Mouse (Mus musculus) embryo, embryonic 11.5 days (tissue): ENCODE measurements around the gene Gm10354.
"Not testable (repeated sequence)": the region's sequence is repeated elsewhere in the genome, so short reads cannot be mapped to it uniquely, and the experiment has no call there.

Experiments used
- DNase-seq: peaks from one replicate; pipeline ENCODE4 v3.0.0-alpha.2; 2012; ENCODE audit warnings: low read depth, low spot score

Gene Gm10354

DNA sequence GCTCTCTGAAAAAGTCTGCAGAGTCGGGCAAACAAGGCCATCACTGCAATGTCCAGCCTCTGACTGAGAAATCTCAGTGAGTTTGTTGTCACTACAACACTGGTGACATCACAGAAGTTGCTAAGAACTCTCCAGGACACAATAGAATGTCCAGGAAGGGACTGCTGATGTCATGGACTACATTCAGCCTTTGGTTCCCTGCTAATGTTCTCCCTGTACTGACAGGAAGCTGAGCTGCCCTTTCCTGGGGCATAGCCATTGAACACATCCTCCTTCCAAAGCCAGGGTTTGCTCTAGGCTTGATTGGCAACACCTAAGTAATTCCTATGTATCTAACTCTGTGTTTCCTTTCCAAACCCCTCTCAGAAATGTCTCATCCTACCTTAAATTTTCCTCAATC lies at the start of gene Gm10354:
TSS of gene Gm10354 (minus strand) at position 101 of the 400 bp plus-strand sequence.
- DNase-seq: not testable (repeated sequence)

DNA sequence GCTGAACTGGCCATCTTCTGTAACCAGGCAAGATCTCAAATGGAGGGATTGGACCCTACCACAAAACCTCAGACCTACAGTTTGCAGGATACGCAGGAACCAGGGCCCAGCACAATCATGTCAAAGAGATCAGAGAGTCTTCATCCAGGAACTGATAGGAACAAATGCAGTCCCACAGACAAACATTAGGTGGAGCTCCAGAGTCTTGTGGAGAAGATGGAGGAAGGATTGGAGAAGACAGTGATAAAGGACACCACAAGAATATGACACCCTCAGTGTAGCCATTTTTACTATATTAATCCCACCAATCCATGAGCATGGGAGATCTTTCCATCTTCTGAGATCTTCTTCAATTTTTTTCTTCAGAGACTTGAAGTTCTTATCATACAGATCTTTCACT lies 45.6 kb upstream of the Gm10354 start:
- not testable (repeated sequence) for DNase-seq

DNA sequence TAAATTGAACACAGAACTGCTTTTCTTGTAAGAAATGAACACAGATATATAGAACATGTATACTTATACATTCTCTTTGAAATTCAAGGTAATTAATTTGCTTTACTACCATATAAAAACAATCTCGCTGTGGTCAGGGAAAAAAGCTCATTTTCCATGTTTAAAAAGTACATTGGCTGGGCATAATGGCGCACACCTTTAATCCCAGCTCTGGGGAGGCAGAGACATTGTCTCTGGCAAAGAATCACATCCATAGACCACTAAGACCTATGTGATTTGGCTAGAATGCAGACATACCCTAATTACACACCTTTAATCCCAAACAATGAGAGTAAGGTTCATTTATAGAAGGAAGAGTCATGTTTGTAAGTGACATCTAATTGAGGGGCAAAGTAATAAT lies 41.3 kb upstream of the Gm10354 start:
- DNase-seq: not testable (repeated sequence)

DNA sequence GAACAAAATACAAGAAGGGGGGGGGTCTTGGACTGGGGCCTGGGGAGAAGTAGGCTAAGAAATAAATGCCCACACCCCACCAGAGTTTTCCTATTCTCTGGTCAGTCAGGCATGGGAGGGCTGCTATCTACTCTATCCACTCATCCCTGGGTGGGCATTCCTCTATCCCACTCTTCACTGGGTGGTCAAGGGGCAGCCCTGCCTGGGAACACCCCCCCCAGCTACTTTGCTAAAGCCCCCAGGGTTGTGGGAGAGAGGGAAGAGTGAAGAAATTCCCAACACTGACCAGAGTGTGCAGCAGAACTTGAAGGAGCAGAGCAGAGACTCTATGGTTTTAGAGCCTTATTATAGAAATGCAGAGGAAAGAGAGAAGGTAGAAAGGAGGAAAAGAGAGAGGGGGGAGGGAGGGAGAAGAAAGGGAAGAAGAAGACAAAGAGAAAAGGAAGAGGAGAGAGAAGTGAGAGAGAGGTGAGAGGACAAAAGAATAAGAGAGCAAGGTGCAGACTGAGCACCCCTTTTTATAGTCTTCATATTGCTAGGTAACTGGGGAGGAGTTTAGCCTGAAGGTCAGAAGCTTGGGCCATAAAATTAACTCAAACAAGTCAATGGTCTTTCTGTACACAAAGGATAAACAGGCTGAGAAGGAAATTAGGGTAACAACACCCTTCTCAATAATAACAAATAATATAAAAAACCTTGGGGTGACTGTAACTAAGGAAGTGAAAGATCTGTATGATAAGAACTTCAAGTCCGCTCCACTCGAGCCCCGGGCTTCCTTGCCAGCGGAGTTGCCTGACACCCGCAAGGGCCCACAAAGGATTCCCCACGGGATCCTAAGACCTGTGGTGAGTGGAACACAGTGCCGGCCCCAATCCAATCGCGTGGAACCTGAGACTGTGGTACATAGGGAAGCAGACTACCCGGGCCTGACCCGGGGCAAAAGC lies 32.2 kb upstream of the Gm10354 start:
- not testable (repeated sequence) for DNase-seq

DNA sequence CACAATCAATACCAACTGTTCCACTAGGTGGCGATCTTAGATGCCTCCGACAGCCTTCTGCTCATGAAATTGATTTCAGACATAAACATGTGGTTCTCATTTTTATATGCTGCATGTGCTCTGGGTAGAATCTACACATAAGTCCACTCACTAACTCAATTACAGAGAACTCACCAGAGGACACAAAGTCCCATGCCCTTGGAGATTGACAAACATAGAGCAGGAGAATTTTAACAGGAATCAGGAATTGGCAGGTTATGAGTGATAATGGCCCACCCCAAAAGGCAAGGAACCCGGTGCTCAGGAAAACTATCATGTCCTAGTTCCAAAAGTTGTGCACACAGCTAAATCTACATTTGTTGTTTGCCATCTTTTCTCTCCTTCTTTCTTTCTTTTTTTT lies 28.2 kb upstream of the Gm10354 start:
- not testable (repeated sequence) for DNase-seq

DNA sequence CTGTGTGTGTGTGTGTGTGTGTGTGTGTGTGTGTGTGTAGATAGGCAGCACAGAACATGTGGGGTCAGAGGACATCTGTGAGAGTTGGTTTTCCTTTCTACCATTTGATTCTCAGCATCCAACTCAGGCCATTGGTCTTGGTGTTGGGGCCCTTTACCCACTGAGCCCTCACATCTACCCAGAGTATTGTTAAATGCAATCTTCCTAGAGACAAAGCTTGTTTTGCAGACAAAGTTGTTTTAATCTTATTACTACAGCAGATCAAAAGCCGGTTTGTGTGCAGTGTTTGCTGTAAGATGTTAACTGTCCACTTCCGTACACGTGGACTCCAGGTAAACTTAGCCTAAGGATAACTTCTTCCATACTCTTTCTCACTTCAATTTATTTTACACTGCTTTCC lies 27.6 kb upstream of the Gm10354 start:
- not testable (repeated sequence) for DNase-seq

DNA sequence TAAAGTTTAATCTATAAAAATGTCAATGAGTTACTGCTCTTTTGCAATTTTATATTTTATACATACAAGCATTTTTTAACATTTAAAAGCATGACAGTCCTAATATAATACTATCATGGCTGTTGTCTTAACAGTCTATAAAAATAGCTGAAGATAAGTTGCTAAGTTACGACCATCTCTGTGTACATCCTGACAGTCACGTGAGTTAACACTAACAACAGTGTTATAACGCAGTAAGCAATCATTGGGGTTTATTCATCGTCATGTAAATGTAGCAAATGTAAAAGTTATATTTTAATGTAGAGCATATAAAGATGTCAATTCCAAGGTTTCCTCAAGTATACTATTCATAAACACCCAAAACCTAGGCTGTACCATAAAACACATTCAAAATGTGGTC lies 26.8 kb upstream of the Gm10354 start:
- DNase-seq: not testable (repeated sequence)

DNA sequence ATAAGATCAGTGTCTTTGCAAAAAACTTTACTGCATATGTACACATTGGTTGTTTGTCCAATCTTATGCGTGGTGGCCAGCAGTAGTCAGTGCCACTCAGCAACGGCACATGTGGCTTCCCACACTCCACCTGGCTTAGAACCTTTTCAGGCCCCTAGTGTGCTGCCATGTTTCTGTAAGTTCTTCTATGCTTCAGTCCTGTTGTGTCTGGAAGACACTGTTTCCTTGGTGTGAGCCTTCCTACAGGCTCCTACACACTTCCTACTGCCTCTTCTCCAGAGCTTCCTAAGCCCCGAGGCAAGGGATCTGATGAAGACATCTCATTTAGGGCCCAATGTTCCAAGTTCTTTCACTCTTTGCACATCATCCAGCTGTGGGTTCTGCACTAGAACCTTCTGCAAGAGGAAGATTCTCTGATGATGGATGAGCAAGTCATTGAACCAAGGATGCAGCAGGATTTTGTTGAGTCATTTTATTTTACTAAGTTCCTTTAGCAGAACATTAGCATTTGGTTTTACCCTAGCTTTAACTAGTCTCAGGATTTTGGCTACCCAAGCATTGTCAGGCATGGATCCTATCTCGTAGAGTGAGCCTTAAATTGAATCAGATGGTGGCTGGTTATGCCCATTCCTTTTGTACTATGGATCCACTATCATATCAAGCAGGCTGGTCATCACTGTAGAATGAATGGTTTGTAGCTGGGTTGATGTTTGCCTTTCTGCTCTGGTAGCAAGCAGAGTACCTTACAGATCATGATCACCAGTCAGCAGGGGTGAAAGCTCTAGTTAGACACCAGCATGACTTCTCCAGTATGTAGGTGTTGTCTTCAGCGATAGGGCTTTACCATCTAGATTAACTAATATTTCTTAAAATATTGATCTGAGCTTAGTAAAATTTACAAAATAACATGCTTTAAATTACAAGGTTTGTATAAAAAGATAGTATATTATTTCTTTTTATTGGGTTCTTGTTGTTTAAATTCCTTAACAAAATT lies 26.1 kb upstream of the Gm10354 start:
- DNase-seq: not testable (repeated sequence)

DNA sequence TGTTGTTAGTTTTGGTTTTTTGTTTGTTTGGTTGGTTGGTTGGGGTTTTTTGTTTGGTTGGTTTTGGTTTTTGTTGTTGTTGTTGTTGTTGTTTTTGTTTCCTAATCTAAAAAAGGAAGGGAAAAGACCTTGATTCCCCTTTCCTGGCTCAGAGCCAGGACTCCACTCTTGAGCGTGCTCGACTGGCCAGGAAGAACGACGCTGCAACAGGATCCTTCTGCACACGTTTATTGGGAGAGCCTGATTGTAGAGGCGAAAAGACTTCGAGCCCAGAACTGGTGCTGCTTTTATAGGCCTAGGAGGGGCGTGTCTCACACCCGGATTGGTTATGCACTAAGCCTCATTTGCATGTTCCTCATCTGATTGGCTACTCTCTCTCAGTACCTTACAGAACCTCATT lies 19.3 kb upstream of the Gm10354 start:
- not testable (repeated sequence) for DNase-seq

DNA sequence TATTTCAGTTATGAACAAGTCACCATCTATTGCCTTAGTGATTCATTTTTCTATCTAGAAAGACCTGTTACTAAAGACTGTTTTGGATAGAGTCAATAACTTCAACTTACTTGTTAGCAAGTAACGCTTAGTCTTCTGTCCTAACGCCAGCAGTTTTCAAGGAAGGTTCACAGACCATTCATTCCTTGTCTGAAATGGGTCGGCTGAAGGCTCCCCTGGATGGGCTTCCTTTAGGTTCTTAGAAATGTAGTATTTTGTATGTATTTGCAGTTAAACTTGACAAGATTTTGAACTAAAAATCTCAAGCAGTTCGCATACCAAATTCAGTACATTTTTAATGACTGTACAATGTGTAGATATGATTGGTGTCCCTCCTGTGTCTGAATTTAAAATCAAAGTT lies 18.8 kb upstream of the Gm10354 start:
- not testable (repeated sequence) for DNase-seq

DNA sequence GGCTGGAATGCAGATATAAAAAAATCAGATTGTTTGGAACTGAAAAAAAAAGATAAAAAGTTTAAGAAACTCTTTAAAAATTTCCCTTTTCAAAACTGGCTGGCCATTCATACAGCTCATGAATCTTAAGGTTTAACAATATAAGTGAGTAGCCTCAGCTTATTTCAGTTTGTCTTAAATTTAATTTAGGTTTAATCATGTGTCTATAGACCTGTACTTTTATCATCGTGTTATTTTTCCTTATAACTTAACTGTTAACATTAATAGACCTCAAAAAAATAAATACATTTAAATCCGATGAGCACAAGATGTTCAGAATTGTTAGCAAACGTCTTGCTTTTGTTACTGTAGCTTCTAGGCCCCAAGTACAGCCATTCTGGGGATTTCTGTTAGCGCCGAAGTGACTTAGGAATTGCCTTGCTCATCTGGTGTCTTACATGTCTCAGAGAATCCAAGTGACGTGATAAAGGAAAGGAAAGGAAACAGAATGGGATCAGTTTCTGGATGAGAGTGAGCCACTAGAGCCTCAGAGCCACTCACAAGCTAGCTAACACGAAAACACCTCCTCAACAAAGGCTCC lies 18.0 kb upstream of the Gm10354 start:
- not testable (repeated sequence) for DNase-seq

DNA sequence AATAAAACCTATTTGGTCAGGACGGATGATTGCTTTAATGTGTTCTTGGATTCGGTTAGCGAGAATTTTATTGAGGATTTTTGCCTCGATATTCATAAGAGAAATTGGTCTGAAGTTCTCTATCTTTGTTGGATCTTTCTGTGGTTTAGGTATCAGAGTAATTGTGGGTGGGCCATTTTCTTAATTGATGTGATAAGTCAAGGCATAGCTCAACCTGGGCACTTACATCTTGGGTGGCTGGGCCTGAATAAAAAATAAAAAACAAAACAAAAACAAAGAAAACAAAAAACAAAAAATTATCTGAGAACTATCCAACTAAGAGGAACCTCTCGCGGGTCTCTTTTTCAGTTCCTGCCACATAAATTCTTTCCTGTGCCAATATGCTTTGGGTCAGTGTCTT lies 15.4 kb upstream of the Gm10354 start:
- DNase-seq: not testable (repeated sequence)

DNA sequence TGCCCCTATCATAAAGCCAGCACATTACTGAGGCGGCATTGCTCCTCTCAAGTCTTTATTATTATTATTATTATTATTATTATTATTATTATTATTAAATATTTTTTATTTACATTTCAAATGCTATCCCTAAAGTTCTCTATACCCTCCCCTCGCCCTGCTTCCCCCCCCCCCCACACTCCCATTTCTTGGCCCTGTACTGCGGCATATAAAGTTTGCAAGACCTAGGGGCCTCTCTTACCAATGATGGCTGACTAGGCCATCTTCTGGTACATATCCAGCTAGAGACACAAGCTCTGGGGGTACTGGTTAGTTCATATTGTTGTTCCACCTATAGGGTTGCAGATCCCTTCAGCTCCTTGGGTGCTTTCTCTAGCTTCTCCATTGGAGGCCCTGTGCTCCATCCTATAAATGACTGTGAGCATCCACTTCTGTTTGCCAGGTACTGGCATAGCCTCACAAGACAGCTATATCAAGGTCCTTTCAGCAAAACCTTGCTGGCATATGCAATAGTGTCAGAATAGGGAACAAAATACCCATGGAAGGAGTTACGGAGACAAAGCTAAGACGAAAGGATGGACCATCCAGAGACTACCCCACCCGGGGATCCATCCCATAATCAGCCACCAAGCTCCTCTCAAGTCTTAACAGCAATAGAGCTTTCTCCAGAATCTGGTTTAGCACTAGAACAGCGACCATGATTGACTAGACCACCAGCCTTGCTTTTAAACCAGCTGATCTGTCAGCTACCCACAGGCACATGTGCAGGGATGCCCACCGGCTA lies 11.8 kb upstream of the Gm10354 start:
- DNase-seq: not testable (repeated sequence)

DNA sequence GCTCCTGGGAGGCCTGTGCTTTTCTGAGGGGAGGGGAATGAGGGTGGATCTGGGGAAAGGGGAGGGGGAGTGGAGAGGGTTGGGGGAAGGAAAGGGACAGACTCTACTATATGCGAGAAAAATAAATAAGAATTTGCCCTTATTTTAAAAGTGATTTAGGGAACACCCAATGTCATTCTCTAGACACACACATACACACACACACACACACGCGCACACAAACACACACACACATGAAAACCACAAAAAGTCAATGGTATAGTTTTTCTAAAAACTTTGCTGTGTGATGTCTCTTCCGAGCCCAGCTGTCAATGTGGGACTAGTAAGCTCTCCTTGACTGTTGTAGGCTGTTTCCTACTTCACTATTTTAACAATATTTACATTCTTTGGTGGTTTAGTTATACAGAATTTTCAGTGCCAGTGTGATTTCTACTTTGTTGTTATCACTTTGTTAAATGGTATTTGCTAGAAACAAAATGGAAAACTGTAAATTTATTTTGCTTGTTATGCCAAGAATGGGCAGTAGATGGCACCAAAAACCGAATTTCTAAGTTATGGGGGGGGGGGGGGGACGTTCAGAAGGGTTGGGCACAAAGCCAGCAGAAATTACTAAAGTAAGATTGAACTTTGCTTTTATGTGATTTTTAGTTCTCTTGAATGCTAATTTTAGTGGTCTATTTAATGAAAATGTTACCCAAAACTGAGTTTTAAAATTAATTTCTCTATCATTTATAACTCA lies 8.1 kb upstream of the Gm10354 start:
- DNase-seq: not testable (repeated sequence)

DNA sequence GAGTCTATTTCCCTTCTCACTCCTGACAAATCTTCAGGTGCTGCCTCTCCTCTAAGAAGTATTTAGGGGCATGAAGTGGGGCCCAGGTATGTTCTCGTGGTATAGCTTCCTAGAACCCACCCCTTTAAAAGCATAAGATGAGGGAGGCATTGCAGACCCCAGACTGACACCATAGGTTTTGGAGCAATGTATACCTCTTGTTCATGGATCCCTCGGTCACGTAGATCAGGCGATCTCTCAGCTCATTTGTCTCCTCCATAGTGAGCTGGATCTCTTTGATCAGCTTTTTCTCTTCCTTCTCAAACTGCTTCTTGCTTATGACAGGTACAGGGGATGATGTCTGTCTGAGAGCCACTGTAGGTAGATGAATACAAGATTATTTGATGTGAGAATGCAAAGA lies 1.4 kb downstream of the Gm10354 start:
- DNase-seq: not testable (repeated sequence)

DNA sequence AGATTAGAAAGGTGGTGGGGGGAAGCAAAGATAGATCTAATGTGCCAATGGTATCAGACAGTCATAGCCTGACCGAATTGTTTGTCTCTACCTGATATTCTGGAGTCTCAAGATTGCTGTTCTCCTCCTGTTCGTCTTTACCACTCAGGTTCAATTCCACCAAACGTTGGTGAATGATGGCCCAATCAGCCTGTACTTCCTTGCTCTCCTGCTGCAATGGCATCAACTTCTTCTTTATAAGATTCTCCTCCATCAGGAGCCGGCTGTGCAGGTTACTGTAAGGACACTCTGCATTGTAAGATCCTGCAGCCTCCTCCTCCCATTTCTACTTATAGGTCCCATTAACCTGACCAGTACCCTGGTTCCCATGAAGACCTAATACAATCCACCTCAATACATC lies 3.4 kb downstream of the Gm10354 start:
- not testable (repeated sequence) for DNase-seq

DNA sequence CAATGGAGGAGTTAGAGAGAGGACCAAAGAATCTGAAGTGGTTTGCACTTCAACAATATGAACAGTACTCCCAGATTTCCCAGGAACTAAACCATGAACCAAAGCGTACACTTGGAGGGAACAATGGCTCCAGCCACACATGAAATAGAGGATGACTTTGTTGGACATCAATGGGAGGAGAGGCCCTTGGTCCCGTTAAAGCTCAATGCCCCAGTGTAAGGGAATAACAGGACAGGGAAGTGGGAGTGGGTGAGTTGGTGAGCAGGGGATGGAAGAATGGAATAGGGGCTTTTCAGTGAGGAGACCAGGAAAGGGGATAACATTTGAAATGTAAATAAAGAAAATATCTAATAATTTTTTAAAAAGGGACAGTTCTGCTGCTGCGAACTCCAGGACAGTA lies 5.9 kb downstream of the Gm10354 start:
- not testable (repeated sequence) for DNase-seq

DNA sequence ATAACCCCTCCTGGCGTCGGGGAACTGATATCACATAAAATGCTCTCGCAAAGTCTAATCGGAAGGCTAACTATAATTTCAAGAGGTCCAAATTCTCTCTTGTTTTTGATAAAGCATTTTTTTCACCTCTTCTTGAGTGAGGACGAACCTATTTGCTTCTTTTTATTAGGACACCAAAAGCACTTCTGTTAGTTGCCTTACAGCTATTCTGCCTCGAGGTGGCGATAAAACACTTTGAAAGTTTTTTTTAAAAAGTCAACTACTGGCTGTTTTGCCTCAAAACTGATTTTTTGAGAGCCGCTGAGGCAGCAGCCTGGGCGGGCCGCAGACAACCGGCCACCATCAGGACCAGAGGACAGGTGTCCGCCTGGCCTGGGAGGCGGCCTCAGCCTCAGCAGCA lies 14.9 kb downstream of the Gm10354 start:
- DNase-seq: not testable (repeated sequence)

DNA sequence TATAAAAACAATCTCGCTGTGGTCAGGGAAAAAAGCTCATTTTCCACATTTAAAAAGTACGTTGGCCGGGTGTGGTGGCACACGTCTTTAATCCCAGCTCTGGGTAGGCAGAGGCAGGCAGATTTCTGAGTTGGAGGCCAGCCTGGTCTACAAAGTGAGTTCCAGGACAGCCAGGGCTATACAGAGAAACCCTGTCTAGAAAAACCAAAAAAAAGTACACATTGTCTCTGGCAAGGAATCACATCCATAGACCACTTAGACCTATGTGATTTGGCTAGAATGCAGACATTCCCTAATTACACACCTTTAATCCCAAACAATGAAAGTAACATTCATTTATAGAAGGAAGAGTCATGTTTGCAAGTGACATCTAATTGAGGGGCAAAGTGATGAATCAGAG lies 17.2 kb downstream of the Gm10354 start:
- not testable (repeated sequence) for DNase-seq
